Mouse (Mus musculus) liver, embryonic 15.5 days (tissue): ENCODE data around the gene Myadml2. TPM values are rescaled to one million over a fixed set of nuclear protein-coding genes. Genes with fewer than 3 reads are reported as not detected.

Source experiments
- ATAC-seq: fragments of 200-750 bp; cut with Nextera tagmentation; 2 replicates; pipeline ENCODE4 v1.8.0; 2017; ENCODE audit warnings: moderate number of reproducible peaks, mild to moderate bottlenecking, moderate library complexity; ENCODE audit not compliant: insufficient read depth
- H3K27ac ChIP-seq: fragments of 300-500 bp; sonication (generic); replicated peaks from 2 replicates; pipeline ENCODE4 v1.5.1; 2015; ENCODE audit warnings: mild to moderate bottlenecking, inconsistent platforms
- H3K27me3 ChIP-seq: fragments of 300-500 bp; sonication (generic); 2 replicates; pipeline ENCODE4 v1.6.1; 2015; ENCODE audit warnings: mild to moderate bottlenecking, inconsistent platforms
- H3K36me3 ChIP-seq: fragments of 300-500 bp; sonication (generic); replicated peaks from 2 replicates; pipeline ENCODE4 v1.6.1; 2015; ENCODE audit warnings: moderate library complexity, mild to moderate bottlenecking, inconsistent platforms
- H3K4me1 ChIP-seq: fragments of 300-500 bp; sonication (generic); replicated peaks from 2 replicates; pipeline ENCODE4 v1.6.1; 2015; ENCODE audit warnings: inconsistent platforms
- H3K4me2 ChIP-seq: fragments of 300-500 bp; sonication (generic); 2 replicates; pipeline ENCODE4 v1.6.1; 2015; ENCODE audit warnings: moderate library complexity, mild to moderate bottlenecking, inconsistent platforms
- H3K4me3 ChIP-seq: fragments of 300-500 bp; sonication (generic); replicated peaks from 2 replicates; pipeline ENCODE4 v1.5.1; 2015; ENCODE audit warnings: mild to moderate bottlenecking, inconsistent platforms
- H3K9ac ChIP-seq: fragments of 300-500 bp; sonication (generic); 2 replicates; pipeline ENCODE4 v1.6.1; 2015; ENCODE audit warnings: moderate library complexity, mild to moderate bottlenecking, inconsistent platforms
- H3K9me3 ChIP-seq: fragments of 300-500 bp; sonication (generic); replicated peaks from 2 replicates; pipeline ENCODE4 v1.6.1; 2016; ENCODE audit warnings: inconsistent platforms
- whole genome bisulfite sequencing: fragments of 180-500 bp; shearing (Covaris S2); methylation state at CpG from one replicate; pipeline ENCODE4 v1.1.7; 2015; ENCODE audit warnings: mixed read lengths; ENCODE audit not compliant: insufficient replicate concordance; 5-methylcytosine and 5-hydroxymethylcytosine counted together
- polyA plus RNA-seq: library from polyadenylated mRNA; unstranded; fragments of >200 nt; fragmentation: Nextera tagmentation; extraction: Ambion mirVana; gene quantifications from 2 replicates; pipeline ENCODE4 v1.2.1, GENCODE M21; 2015

Myadml2 gene
- polyA plus RNA-seq, 1 experiment from 2014 or later = 1.0 TPM

DNA sequence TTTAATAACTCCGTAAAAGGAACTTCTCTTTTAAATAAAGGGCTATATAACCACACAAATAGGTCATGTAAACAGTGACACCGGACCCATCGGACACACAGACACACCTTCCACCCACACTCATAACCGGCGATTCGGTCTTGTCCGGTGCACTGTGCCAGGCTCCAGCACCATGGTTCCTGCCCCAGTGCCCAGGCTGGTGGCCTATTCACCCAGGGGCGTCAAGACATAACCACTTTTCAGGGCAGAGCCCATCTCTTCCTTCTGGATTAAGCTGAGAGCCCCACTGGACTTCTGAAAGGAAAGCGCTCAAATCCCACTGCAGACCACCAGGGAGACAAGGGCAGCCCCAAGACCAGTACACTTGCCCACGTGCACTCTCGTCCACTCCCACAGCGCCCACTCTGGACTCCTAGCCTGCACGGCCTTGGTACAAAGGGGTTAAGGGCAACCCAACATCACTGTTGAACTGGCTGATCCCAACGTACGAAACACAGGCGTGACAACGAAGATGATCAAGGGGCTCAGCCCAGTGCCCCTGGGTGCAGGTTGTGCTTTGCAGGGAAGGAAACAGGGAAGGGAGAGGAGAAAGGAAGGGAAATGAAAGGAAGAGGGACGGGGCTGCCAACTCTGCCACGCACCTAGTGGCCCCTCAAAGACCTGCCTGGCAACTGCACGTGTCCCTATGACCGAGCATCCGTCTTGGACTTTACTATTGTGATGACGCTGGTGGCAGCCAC lies 19.2 kb downstream of the Myadml2 start:
- ATAC-seq = no peak
- Histone ChIP-seq H3K4me2 (peak overlapping the region; percentile 94), H3K27ac (peak overlapping the region; percentile 99), H3K9me3 (no peaks in the 10 kb centered on the region), H3K27me3 (no peaks in the 10 kb centered on the region), H3K9ac (peak overlapping the region; percentile 98), H3K4me1 (peaks cover 84% of the 10 kb centered on the region), H3K36me3 (peaks cover 24% of the 10 kb centered on the region), H3K4me3 (peak overlapping the region; percentile 87)
- WGBS = 80% methylated on average over 23 of the region's 23 CpGs

DNA sequence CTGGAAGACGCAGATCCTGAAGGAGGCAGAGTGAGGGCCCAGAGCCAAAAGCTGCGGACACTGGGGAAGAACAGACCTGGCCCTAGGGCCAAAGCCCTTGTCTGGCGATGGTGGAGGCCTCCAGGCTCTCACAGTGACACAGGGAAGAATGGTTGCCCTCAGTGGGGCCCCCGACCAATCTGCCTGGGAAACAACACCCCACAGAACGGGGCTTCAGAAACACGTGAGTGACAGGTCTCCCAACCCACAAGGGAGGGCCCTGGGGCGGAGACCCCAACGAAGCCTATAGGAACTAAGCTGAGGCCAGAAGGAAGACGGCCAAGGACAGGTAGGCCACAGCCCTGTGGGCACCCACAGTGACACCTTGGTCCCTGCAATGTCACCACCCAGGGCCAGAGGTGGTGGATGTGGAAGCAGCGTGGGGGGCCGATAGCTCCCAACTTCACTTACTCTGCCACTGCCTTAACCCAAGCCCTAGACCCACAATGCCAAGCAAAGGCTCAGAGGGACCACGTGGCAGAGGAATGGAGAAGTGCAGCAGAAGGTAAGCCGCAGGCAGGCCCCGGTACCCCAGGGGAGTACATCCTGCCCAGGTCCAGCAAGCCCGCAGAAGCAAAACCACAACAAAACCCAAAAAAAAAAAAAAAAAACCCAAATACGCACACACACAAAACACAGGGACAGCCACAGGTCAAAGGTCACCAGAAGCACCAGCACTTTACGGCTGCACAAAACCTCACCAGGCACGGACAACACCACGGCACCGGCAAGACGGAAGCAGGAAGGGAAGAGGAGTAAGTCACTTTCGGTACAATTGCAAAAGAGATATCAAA lies 20.3 kb downstream of the Myadml2 start:
- H3K4me2 ChIP-seq = peak overlapping the region; percentile 45
- H3K9me3 ChIP-seq = no peaks in the 10 kb centered on the region
- peak overlapping the region; percentile 28 for H3K9ac ChIP-seq
- H3K4me1 ChIP-seq = peaks cover 92% of the 10 kb centered on the region
- peaks cover 35% of the 10 kb centered on the region for H3K36me3 ChIP-seq
- no peak for ATAC-seq
- 33% methylated on average over 22 of the region's 22 CpGs for WGBS
- H3K27ac ChIP-seq = peak overlapping the region; percentile 96
- H3K27me3 ChIP-seq = no peaks in the 10 kb centered on the region
- H3K4me3 ChIP-seq = peak overlapping the region; percentile 27

DNA sequence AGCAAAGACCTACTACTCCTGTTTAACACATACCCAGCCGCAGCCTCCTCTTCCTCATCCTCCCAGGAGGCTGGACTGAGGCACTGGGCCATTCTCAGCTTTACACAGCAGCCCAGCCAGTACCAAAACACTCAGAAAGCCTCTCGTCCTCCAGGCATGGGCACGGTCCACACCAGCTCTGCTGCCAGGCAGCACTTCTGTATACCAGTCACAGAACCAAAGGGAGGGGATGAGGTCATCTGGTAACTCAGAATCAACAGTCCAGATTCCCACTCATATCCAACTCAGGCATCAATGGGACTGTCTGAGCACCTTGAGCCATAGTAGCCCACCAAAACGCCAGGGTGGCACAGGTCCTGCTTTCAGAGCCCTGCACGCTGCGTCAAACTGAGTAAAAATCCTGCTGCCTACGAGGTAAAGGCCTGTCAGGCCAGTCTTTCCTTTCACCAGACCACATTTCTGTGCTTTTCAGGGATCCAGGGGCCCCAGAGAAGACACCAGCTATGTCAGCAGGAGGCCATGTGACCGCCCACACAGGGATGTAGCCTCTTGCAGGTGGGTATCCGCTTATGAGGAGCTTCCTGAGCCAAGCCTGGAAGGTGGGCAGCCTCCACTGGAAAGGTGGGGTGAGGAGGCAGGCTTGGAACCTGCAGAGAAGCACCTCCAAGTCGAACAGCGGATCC lies 21.0 kb downstream of the Myadml2 start:
- 76% methylated on average over 11 of the region's 11 CpGs for WGBS
- Histone ChIP-seq H3K4me3 (no peak overlapping the region), H3K27me3 (no peaks in the 10 kb centered on the region), H3K9me3 (no peaks in the 10 kb centered on the region), H3K9ac (0 out of 2 replicates have a peak overlapping the region, but pooled peaks have one; percentile 28), H3K36me3 (peaks cover 42% of the 10 kb centered on the region), H3K4me1 (peaks cover 90% of the 10 kb centered on the region), H3K4me2 (peak overlapping the region; percentile 45), H3K27ac (peak overlapping the region; percentile 96)
- no peak for ATAC-seq

DNA sequence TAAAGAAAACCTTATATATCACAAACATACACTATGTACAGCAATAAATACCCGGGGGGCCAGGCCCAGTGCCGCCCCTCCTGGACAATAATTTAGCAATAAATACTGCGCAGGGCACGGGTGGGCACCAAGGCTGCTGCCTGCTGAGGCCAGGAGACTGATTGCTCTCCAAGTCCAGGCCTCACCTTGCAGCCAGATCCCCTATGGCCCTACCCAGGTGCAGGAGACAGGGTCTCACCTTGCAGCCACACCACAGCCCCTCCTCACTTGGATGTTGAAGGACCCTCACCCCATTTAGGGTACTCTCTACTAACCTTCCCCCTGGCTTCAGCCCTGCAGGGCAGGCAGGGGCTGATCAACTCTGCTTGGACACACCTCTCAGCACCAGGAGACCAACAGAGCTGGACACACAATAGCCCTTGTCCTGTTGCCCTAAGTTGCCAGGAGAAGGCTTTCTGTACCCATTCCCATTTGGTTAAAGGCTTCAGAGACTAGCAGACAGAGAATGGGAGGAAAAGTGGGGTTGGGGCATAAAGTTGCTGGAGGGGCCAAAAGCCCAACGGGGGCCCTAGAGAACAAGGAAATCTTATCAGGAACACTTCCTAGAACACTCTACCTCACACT lies 22.7 kb downstream of the Myadml2 start, which contains the start of gene Sirt7:
Gene Sirt7, minus strand, starts transcription at position 89 of the 624 bp plus-strand sequence.
- Histone ChIP-seq H3K27me3 (no peaks in the 10 kb centered on the region), H3K9me3 (no peaks in the 10 kb centered on the region), H3K4me3 (peak within 1 kb of the TSS; percentile 93), H3K27ac (peak within 1 kb of the TSS; percentile 96), H3K36me3 (peaks cover 59% of the 10 kb centered on the region), H3K4me2 (peak within 1 kb of the TSS; percentile 90), H3K4me1 (peaks cover 73% of the 10 kb centered on the region), H3K9ac (peak within 1 kb of the TSS; percentile 93)
- 12% methylated on average over 5 of the region's 5 CpGs for WGBS
- ATAC-seq = no peak

GRCm38 (mm10) chr11:120624680-120625111 lies 23.3 kb downstream of the Myadml2 start:
- Histone ChIP-seq H3K27me3 (no peaks in the 10 kb centered on the region), H3K36me3 (peaks cover 65% of the 10 kb centered on the region), H3K4me3 (peak overlapping the region; percentile 93), H3K4me1 (peaks cover 67% of the 10 kb centered on the region), H3K9ac (peak overlapping the region; percentile 93), H3K27ac (peak overlapping the region; percentile 96), H3K4me2 (peak overlapping the region; percentile 90), H3K9me3 (no peaks in the 10 kb centered on the region)
- 1% methylated on average over 53 of the region's 53 CpGs for WGBS
- peak; percentile 64 for ATAC-seq

- H3K36me3 ChIP-seq = peaks cover 66% of the 10 kb centered on the region
- peak overlapping the region; percentile 93 for H3K4me3 ChIP-seq
- 10% methylated on average over 30 of the region's 30 CpGs for WGBS
- peak overlapping the region; percentile 96 for H3K27ac ChIP-seq
- no peaks in the 10 kb centered on the region for H3K9me3 ChIP-seq
- ATAC-seq = peak; percentile 82
- no peaks in the 10 kb centered on the region for H3K27me3 ChIP-seq
- H3K9ac ChIP-seq = peak overlapping the region; percentile 93
- peaks cover 63% of the 10 kb centered on the region for H3K4me1 ChIP-seq
- H3K4me2 ChIP-seq = peak overlapping the region; percentile 90
Observed at GRCm38 (mm10) chr11:120623961-120624679, 23.8 kb downstream of the Myadml2 start.

DNA sequence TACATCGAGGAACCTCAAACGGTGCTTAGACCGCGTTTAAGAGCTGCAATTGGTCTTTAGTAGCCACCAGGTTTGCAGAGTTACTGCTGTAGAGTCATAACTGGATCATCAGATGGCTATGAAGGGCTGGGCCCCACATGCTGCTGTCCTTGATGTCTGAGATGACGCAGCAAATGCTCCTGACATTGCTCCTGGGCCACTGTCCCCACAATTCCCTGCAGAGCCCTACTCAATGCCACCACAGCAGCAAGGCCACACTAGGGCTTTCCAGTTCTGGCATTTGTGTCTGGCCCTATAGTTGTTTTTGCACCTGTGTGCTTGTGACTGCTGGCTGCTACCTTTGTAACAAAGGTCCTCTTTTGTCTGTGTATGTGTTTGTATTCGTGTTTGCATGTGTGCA lies 25.2 kb downstream of the Myadml2 start:
- Histone ChIP-seq H3K9me3 (no peaks in the 10 kb centered on the region), H3K27me3 (no peaks in the 10 kb centered on the region), H3K4me3 (no peak overlapping the region), H3K4me1 (peaks cover 65% of the 10 kb centered on the region), H3K4me2 (0 out of 2 replicates have a peak overlapping the region, but pooled peaks have one; percentile 90), H3K36me3 (peaks cover 71% of the 10 kb centered on the region), H3K27ac (no peak overlapping the region), H3K9ac (no peak overlapping the region)
- 86% methylated on average over 6 of the region's 6 CpGs for WGBS
- no peak for ATAC-seq

GRCm38 (mm10) chr11:120620195-120620594 lies 27.8 kb downstream of the Myadml2 start:
- H3K9me3 ChIP-seq = no peaks in the 10 kb centered on the region
- ATAC-seq = no peak
- WGBS = 88% methylated on average over 14 of the region's 14 CpGs
- H3K4me1 ChIP-seq = peaks cover 61% of the 10 kb centered on the region
- no peak overlapping the region for H3K4me2 ChIP-seq
- peaks cover 67% of the 10 kb centered on the region for H3K36me3 ChIP-seq
- H3K9ac ChIP-seq = no peak overlapping the region
- no peak overlapping the region for H3K27ac ChIP-seq
- no peak overlapping the region for H3K4me3 ChIP-seq
- no peaks in the 10 kb centered on the region for H3K27me3 ChIP-seq

DNA sequence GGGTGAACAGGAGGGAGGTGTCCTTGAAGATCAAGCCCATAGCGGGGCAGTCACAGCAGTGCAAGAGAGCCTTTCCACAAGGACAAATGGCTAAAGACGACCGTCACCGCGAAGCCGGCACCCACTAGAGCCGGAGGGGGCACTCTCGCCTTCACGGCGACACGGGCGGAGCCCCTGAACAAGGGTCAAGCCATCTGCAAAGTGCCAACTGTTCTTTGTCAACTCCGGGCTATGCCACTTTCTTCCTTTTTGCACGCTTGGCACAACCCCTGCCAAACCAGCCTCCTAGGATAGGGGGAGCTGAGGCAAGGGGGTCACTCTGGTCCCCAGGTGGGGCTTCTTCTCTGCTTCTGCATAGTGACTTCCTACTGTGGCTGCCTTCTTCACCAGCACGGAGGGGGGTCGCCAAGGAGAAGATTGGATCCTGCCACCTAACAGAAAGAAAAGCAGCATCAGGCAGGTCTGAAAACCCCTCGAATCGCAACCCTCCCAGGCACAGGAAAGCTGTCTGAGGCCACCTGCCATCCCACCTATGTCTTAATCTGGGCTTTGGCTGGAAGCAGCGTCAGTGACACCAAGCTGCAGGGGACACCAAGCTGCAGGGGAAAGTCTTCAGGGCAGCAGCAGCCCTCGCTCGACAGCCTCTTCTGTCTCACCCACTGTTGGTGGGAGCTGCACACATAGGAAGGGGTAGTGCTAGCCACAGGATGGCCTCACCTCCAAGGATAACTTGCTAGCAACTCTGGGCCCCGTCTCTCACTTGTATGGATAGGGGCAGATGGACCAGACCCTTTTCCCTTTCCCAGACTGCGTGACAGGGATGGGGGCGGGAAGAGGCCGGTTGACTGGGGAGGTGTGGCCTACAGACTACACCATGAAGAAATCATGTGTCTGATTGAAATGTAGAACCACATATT lies 29.1 kb downstream of the Myadml2 start:
- Histone ChIP-seq H3K9ac (peak overlapping the region; percentile 34; the same call in 1 of the 2 replicates), H3K9me3 (no peaks in the 10 kb centered on the region), H3K27ac (peak overlapping the region; percentile 88), H3K36me3 (peaks cover 79% of the 10 kb centered on the region), H3K27me3 (no peaks in the 10 kb centered on the region), H3K4me2 (peak overlapping the region; percentile 90), H3K4me1 (peaks cover 56% of the 10 kb centered on the region), H3K4me3 (no peak overlapping the region)
- ATAC-seq = no peak
- WGBS = 90% methylated on average over 25 of the region's 25 CpGs
